Mouse (Mus musculus) lung, postnatal 0 days (tissue): ENCODE data around the gene Acox2. TPM values are rescaled to one million over a fixed set of nuclear protein-coding genes. Genes with fewer than 3 reads are reported as not detected.

Experiments
- ATAC-seq: fragments of 200-750 bp; cut with Nextera tagmentation; 2 replicates; pipeline ENCODE4 v1.8.0; 2017; ENCODE audit warnings: moderate library complexity
- DNase-seq: peaks from one replicate; pipeline ENCODE4 v3.0.0-alpha.2; 2016; ENCODE audit warnings: low spot score
- H3K27ac ChIP-seq: fragments of 300-500 bp; sonication (generic); 2 replicates; pipeline ENCODE4 v1.5.1; 2014; ENCODE audit warnings: antibody characterized with exemption, mild to moderate bottlenecking, low read length, mixed read lengths
- H3K27me3 ChIP-seq: fragments of 300-500 bp; sonication (generic); replicated peaks from 2 replicates; pipeline ENCODE4 v1.6.1; 2014; ENCODE audit warnings: low read length, mixed read lengths; ENCODE audit not compliant: insufficient read depth
- H3K36me3 ChIP-seq: fragments of 300-500 bp; sonication (generic); 2 replicates; pipeline ENCODE4 v1.6.1; 2014; ENCODE audit warnings: low read length, mixed read lengths; ENCODE audit not compliant: insufficient read depth
- H3K4me1 ChIP-seq: fragments of 300-500 bp; sonication (generic); 2 replicates; pipeline ENCODE4 v1.6.1; 2014; ENCODE audit warnings: antibody characterized with exemption, low read depth, low read length, mixed read lengths; ENCODE audit not compliant: insufficient read depth
- H3K4me2 ChIP-seq: fragments of 300-500 bp; sonication (generic); replicated peaks from 2 replicates; pipeline ENCODE4 v1.6.1; 2014; ENCODE audit warnings: low read depth, mild to moderate bottlenecking, low read length, moderate library complexity, mixed read lengths
- H3K4me3 ChIP-seq: fragments of 300-500 bp; sonication (generic); 2 replicates; pipeline ENCODE4 v1.5.1; 2014; ENCODE audit warnings: low read depth, low read length
- H3K9ac ChIP-seq: fragments of 300-500 bp; sonication (generic); replicated peaks from 2 replicates; pipeline ENCODE4 v1.6.1; 2014; ENCODE audit warnings: low read depth, mild to moderate bottlenecking
- H3K9me3 ChIP-seq: fragments of 300-500 bp; sonication (generic); 2 replicates; pipeline ENCODE4 v1.6.1; 2016; ENCODE audit warnings: low read length, mixed read lengths
- CTCF ChIP-seq: IDR thresholded peaks from 2 replicates; pipeline ENCODE4 v1.5.1; 2016; ENCODE audit warnings: antibody characterized with exemption, mild to moderate bottlenecking
- EP300 ChIP-seq: IDR thresholded peaks from 2 replicates; pipeline ENCODE4 v1.6.1; 2016; ENCODE audit warnings: antibody characterized with exemption, mild to moderate bottlenecking, control low read depth
- WGBS: fragments of 180-500 bp; shearing (Covaris S2); extraction: QIAGEN DNeasy Blood & Tissue Kit; methylation state at CpG from one replicate; pipeline ENCODE4 v1.1.7; 2014; 5-methylcytosine and 5-hydroxymethylcytosine counted together
- polyA plus RNA-seq: library from polyadenylated mRNA; unstranded; fragments of >200 nt; fragmentation: Nextera tagmentation; extraction: Ambion mirVana; gene quantifications from 2 replicates; pipeline ENCODE4 v1.2.1, GENCODE M21; 2015

Gene Acox2
- polyA plus RNA-seq, 1 experiment from 2014 or later: 6.3 TPM

- DNase-seq (no peak), ATAC-seq (no peak)
- no peak overlapping the region for H3K9ac ChIP-seq
- H3K4me2 ChIP-seq: no peak overlapping the region
- no peak overlapping the region for H3K4me3 ChIP-seq
- TF ChIP-seq EP300 (no peak), CTCF (no peak)
- H3K4me1 ChIP-seq: no peaks in the 10 kb centered on the region
- 68% methylated on average over 4 of the region's 4 CpGs for WGBS
- H3K27me3 ChIP-seq: no peaks in the 10 kb centered on the region
- H3K36me3 ChIP-seq: no peaks in the 10 kb centered on the region
- no peak overlapping the region for H3K27ac ChIP-seq
- H3K9me3 ChIP-seq: no peaks in the 10 kb centered on the region
Observed at GRCm38 (mm10) chr14:8180371-8181035, 78.7 kb downstream of the Acox2 start.

GRCm38 (mm10) chr14:8176251-8176650 lies 82.9 kb downstream of the Acox2 start:
- WGBS: 51% methylated on average over 5 of the region's 5 CpGs
- H3K9ac ChIP-seq: no peak overlapping the region
- no peak for DNase-seq

More at GRCm38 (mm10) chr14:8176251-8176650, 82.9 kb downstream of the Acox2 start:
- no peak overlapping the region for H3K27ac ChIP-seq
- peaks cover 4% of the 10 kb centered on the region; the same call in 1 of the 2 replicates for H3K4me1 ChIP-seq
- no peak overlapping the region for H3K4me3 ChIP-seq
- no peaks in the 10 kb centered on the region for H3K9me3 ChIP-seq
- no peak for ATAC-seq
- H3K27me3 ChIP-seq: no peaks in the 10 kb centered on the region
- H3K36me3 ChIP-seq: no peaks in the 10 kb centered on the region
- H3K4me2 ChIP-seq: no peak overlapping the region
- TF ChIP-seq CTCF: no peak
- no peak for TF ChIP-seq EP300

Other genes starting within 250 kb of the Acox2 start
- gene Rpp14, start 179.0 kb downstream of the Acox2 start, polyA plus RNA-seq: 34.0 and 37.6 TPM in 2 replicates
- gene Pxk, start 161.1 kb downstream of the Acox2 start, polyA plus RNA-seq: 47.5 and 48.4 TPM in 2 replicates
- 129 and 140 TPM in 2 replicates for gene Pdhb, start 86.3 kb downstream of the Acox2 start, polyA plus RNA-seq
- gene Kctd6, start 45.2 kb downstream of the Acox2 start, polyA plus RNA-seq: 18.5 and 19.5 TPM in 2 replicates
- 0.21 and 0.56 TPM in 2 replicates for gene Fam107a, start 58.7 kb upstream of the Acox2 start, polyA plus RNA-seq
- 2.6 and 2.7 TPM in 2 replicates for gene Oit1, start 119.4 kb upstream of the Acox2 start, polyA plus RNA-seq